Mouse (Mus musculus) bone marrow, adult 2 months (tissue): ENCODE results near the gene Zfp362.

ENCODE experiments used
- CTCF ChIP-seq: fragments of 200-500 bp; IDR thresholded peaks from 2 replicates; pipeline ENCODE4 v1.5.1; 2011; ENCODE audit warnings: low read length, control low read depth; ENCODE audit not compliant: control insufficient read depth, insufficient read depth
- POLR2A ChIP-seq: fragments of 200-500 bp; IDR thresholded peaks from 2 replicates; pipeline ENCODE4 v1.6.1; 2011; ENCODE audit warnings: low read depth, mild to moderate bottlenecking, control low read depth, low read length, borderline replicate concordance; ENCODE audit not compliant: control insufficient read depth

DNA sequence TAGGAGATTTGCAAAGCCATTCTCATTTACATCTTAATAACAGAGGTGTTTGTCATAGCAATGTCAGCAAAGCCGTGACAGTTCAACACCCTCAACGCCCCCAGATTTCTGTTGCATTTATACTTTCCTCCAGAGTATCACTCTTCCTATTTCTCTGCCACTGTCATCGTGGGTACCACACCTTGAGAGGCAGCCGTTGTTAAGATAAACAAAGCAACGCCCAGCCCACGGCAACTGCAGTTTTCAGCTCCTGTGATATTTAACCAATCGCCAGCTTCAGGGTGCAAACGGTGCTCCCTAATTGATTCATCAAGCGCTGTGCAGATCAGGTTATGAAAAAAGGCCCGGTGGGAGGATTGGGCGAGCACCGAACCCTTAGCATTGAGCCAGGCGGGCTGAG, 38.7 kb upstream of the Zfp362 start:
- no peak for TF ChIP-seq CTCF
- TF ChIP-seq POLR2A: no peak
